Mouse (Mus musculus): ENCODE measurements around the gene Fam110c. TPM values are rescaled to one million over a fixed set of nuclear protein-coding genes. Genes with fewer than 3 reads are reported as not detected.
"Not testable (repeated sequence)": the region's sequence is repeated elsewhere in the genome, so short reads cannot be mapped to it uniquely, and the experiment has no call there.

Fam110c gene
- polyA plus RNA-seq (2014; fragmentation: Nextera tagmentation; extraction: Ambion mirVana) = 2.4 and 2.5 TPM in 2 replicates

- Histone ChIP-seq H3K36me3 (ENCODE audit: control insufficient read depth, insufficient read depth, low read length) (no peaks in the 10 kb centered on the region), H3K9me3 (ENCODE audit: control insufficient read depth, low read length) (no peaks in the 10 kb centered on the region), H3K4me3 (ENCODE audit: low read depth, low read length) (peak within 1 kb of the TSS; percentile 61), H3K27me3 (replicated peaks; ENCODE audit: control insufficient read depth, insufficient read depth, low read length) (peaks cover 10% of the 10 kb centered on the region), H3K4me2 (peak within 1 kb of the TSS; percentile 99), H3K9ac (ENCODE audit: low read depth, low read length) (peak within 1 kb of the TSS; percentile 61), H3K4me1 (replicated peaks; ENCODE audit: control insufficient read depth, insufficient read depth, low read length) (peaks cover 4% of the 10 kb centered on the region; the same call in 1 of the 2 replicates), H3K27ac (ENCODE audit: low read depth, low read length) (peak within 1 kb of the TSS; percentile 81)
- 2% methylated on average over 50 of the region's 50 CpGs for WGBS
- DNase-seq (ENCODE audit: low spot score) (peak; percentile 59), ATAC-seq (replicated peaks; ENCODE audit: low FRiP score) (peak; percentile 51)
Measured at GRCm38 (mm10) chr12:31073412-31074354, at the start of gene Fam110c. TSS of gene Fam110c (plus strand) at chr12:31073861.

GRCm38 (mm10) chr12:31026423-31026822 lies 47.2 kb upstream of the Fam110c start:
- Histone ChIP-seq H3K4me3 (ENCODE audit: low read depth, low read length) (no peak overlapping the region), H3K4me1 (replicated peaks; ENCODE audit: control insufficient read depth, insufficient read depth, low read length) (no peaks in the 10 kb centered on the region), H3K36me3 (ENCODE audit: control insufficient read depth, insufficient read depth, low read length) (no peaks in the 10 kb centered on the region), H3K27me3 (replicated peaks; ENCODE audit: control insufficient read depth, insufficient read depth, low read length) (no peaks in the 10 kb centered on the region), H3K27ac (ENCODE audit: low read depth, low read length) (no peak overlapping the region), H3K4me2 (no peak overlapping the region), H3K9ac (ENCODE audit: low read depth, low read length) (no peak overlapping the region), H3K9me3 (ENCODE audit: control insufficient read depth, low read length) (no peaks in the 10 kb centered on the region)
- no peak for ATAC-seq (replicated peaks; ENCODE audit: low FRiP score)
- DNase-seq (ENCODE audit: low spot score) = no peak
- WGBS = 66% methylated on average over 7 of the region's 7 CpGs

GRCm38 (mm10) chr12:31052066-31052465 lies 21.6 kb upstream of the Fam110c start:
- no peaks in the 10 kb centered on the region for H3K9me3 ChIP-seq (ENCODE audit: control insufficient read depth, low read length)
- H3K4me2 ChIP-seq = no peak overlapping the region
- no peak for DNase-seq (ENCODE audit: low spot score)
- no peak overlapping the region for H3K4me3 ChIP-seq (ENCODE audit: low read depth, low read length)
- H3K4me1 ChIP-seq (replicated peaks; ENCODE audit: control insufficient read depth, insufficient read depth, low read length) = no peaks in the 10 kb centered on the region
- no peak overlapping the region for H3K9ac ChIP-seq (ENCODE audit: low read depth, low read length)
- H3K27ac ChIP-seq (ENCODE audit: low read depth, low read length) = no peak overlapping the region
- 83% methylated on average over 4 of the region's 4 CpGs for WGBS
- H3K36me3 ChIP-seq (ENCODE audit: control insufficient read depth, insufficient read depth, low read length) = no peaks in the 10 kb centered on the region
- H3K27me3 ChIP-seq (replicated peaks; ENCODE audit: control insufficient read depth, insufficient read depth, low read length) = no peaks in the 10 kb centered on the region
- ATAC-seq (replicated peaks; ENCODE audit: low FRiP score) = no peak

GRCm38 (mm10) chr12:31056291-31056864 lies 17.3 kb upstream of the Fam110c start:
- WGBS = 62% methylated on average over 6 of the region's 6 CpGs
- Histone ChIP-seq H3K4me1 (replicated peaks; ENCODE audit: control insufficient read depth, insufficient read depth, low read length) (no peaks in the 10 kb centered on the region), H3K9me3 (ENCODE audit: control insufficient read depth, low read length) (no peaks in the 10 kb centered on the region), H3K27ac (ENCODE audit: low read depth, low read length) (no peak overlapping the region), H3K4me2 (no peak overlapping the region), H3K36me3 (ENCODE audit: control insufficient read depth, insufficient read depth, low read length) (no peaks in the 10 kb centered on the region), H3K4me3 (ENCODE audit: low read depth, low read length) (no peak overlapping the region), H3K27me3 (replicated peaks; ENCODE audit: control insufficient read depth, insufficient read depth, low read length) (no peaks in the 10 kb centered on the region), H3K9ac (ENCODE audit: low read depth, low read length) (no peak overlapping the region)
- no peak for ATAC-seq (replicated peaks; ENCODE audit: low FRiP score)
- DNase-seq (ENCODE audit: low spot score) = no peak

- H3K27me3 ChIP-seq (replicated peaks; ENCODE audit: control insufficient read depth, insufficient read depth, low read length) = no peaks in the 10 kb centered on the region
- no peak overlapping the region for H3K27ac ChIP-seq (ENCODE audit: low read depth, low read length)
- H3K4me2 ChIP-seq = no peak overlapping the region
- H3K4me3 ChIP-seq (ENCODE audit: low read depth, low read length) = no peak overlapping the region
- WGBS = 50% methylated on average over 8 of the region's 8 CpGs
- no peak overlapping the region for H3K9ac ChIP-seq (ENCODE audit: low read depth, low read length)
- no peak for DNase-seq (ENCODE audit: low spot score)
- no peaks in the 10 kb centered on the region for H3K9me3 ChIP-seq (ENCODE audit: control insufficient read depth, low read length)
- no peak for ATAC-seq (replicated peaks; ENCODE audit: low FRiP score)
- no peaks in the 10 kb centered on the region for H3K4me1 ChIP-seq (replicated peaks; ENCODE audit: control insufficient read depth, insufficient read depth, low read length)
- H3K36me3 ChIP-seq (ENCODE audit: control insufficient read depth, insufficient read depth, low read length) = no peaks in the 10 kb centered on the region
Measured at GRCm38 (mm10) chr12:31059393-31059853, 14.2 kb upstream of the Fam110c start.

GRCm38 (mm10) chr12:31060245-31060644 lies 13.4 kb upstream of the Fam110c start:
- Histone ChIP-seq H3K36me3 (ENCODE audit: control insufficient read depth, insufficient read depth, low read length) (no peaks in the 10 kb centered on the region), H3K4me3 (ENCODE audit: low read depth, low read length) (no peak overlapping the region), H3K9ac (ENCODE audit: low read depth, low read length) (no peak overlapping the region), H3K9me3 (ENCODE audit: control insufficient read depth, low read length) (no peaks in the 10 kb centered on the region), H3K4me1 (replicated peaks; ENCODE audit: control insufficient read depth, insufficient read depth, low read length) (no peaks in the 10 kb centered on the region), H3K4me2 (no peak overlapping the region), H3K27ac (ENCODE audit: low read depth, low read length) (no peak overlapping the region), H3K27me3 (replicated peaks; ENCODE audit: control insufficient read depth, insufficient read depth, low read length) (no peaks in the 10 kb centered on the region)
- ATAC-seq (replicated peaks; ENCODE audit: low FRiP score) (no peak), DNase-seq (ENCODE audit: low spot score) (no peak)
- WGBS = 64% methylated on average over 8 of the region's 8 CpGs

GRCm38 (mm10) chr12:31071222-31071621 lies 2.4 kb upstream of the Fam110c start:
- no peak overlapping the region for H3K4me3 ChIP-seq (ENCODE audit: low read depth, low read length)
- no peaks in the 10 kb centered on the region for H3K36me3 ChIP-seq (ENCODE audit: control insufficient read depth, insufficient read depth, low read length)
- ATAC-seq (replicated peaks; ENCODE audit: low FRiP score) = no peak
- H3K27ac ChIP-seq (ENCODE audit: low read depth, low read length) = no peak overlapping the region
- 85% methylated on average over 5 of the region's 5 CpGs for WGBS
- H3K9ac ChIP-seq (ENCODE audit: low read depth, low read length) = no peak overlapping the region
- DNase-seq (ENCODE audit: low spot score) = no peak
- no peak overlapping the region for H3K4me2 ChIP-seq
- H3K9me3 ChIP-seq (ENCODE audit: control insufficient read depth, low read length) = no peaks in the 10 kb centered on the region
- no peaks in the 10 kb centered on the region; the same call in 1 of the 2 replicates for H3K4me1 ChIP-seq (replicated peaks; ENCODE audit: control insufficient read depth, insufficient read depth, low read length)
- H3K27me3 ChIP-seq (replicated peaks; ENCODE audit: control insufficient read depth, insufficient read depth, low read length) = peaks cover 10% of the 10 kb centered on the region

GRCm38 (mm10) chr12:31074355-31074786 lies 710 bp downstream of the Fam110c start:
- not testable (repeated sequence) for H3K27me3 ChIP-seq (replicated peaks; ENCODE audit: control insufficient read depth, insufficient read depth, low read length); H3K4me1 ChIP-seq (replicated peaks; ENCODE audit: control insufficient read depth, insufficient read depth, low read length); DNase-seq (ENCODE audit: low spot score); H3K9me3 ChIP-seq (ENCODE audit: control insufficient read depth, low read length); H3K36me3 ChIP-seq (ENCODE audit: control insufficient read depth, insufficient read depth, low read length)
- H3K4me2 ChIP-seq = peak overlapping the region; percentile 99
- peak overlapping the region; percentile 81 for H3K27ac ChIP-seq (ENCODE audit: low read depth, low read length)
- peak; percentile 79 for ATAC-seq (replicated peaks; ENCODE audit: low FRiP score)
- H3K4me3 ChIP-seq (ENCODE audit: low read depth, low read length) = peak overlapping the region; percentile 61
- peak overlapping the region; percentile 61 for H3K9ac ChIP-seq (ENCODE audit: low read depth, low read length)
- 1% methylated on average over 13 of the region's 18 CpGs for WGBS

Data from liver, embryonic 11.5 days (tissue).